Mouse (Mus musculus) intestine, embryonic 14.5 days (tissue): ENCODE measurements around the gene Pla2g2f. TPM values are rescaled to one million over a fixed set of nuclear protein-coding genes. Genes with fewer than 3 reads are reported as not detected.

Source experiments
- ATAC-seq: fragments of 200-750 bp; cut with Nextera tagmentation; replicated peaks from 2 replicates; pipeline ENCODE4 v1.8.0; 2017; ENCODE audit warnings: low read depth, moderate number of reproducible peaks, moderate TSS enrichment, moderate library complexity; ENCODE audit not compliant: low FRiP score, low TSS enrichment
- DNase-seq: peaks from one replicate; pipeline ENCODE4 v3.0.0-alpha.2; 2018; ENCODE audit warnings: low spot score
- H3K27ac ChIP-seq: fragments of 300-500 bp; sonication (generic); 2 replicates; pipeline ENCODE4 v1.5.1; 2014; ENCODE audit warnings: low read depth, mild to moderate bottlenecking, control low read depth
- H3K27me3 ChIP-seq: fragments of 300-500 bp; sonication (generic); replicated peaks from 2 replicates; pipeline ENCODE4 v1.6.1; 2014; ENCODE audit warnings: low read length, control low read depth; ENCODE audit not compliant: control insufficient read depth, insufficient read depth
- H3K36me3 ChIP-seq: fragments of 300-500 bp; sonication (generic); 2 replicates; pipeline ENCODE4 v1.6.1; 2014; ENCODE audit warnings: low read length, control low read depth; ENCODE audit not compliant: control insufficient read depth, insufficient read depth
- H3K4me1 ChIP-seq: fragments of 300-500 bp; sonication (generic); replicated peaks from 2 replicates; pipeline ENCODE4 v1.6.1; 2014; ENCODE audit warnings: low read length, control low read depth, mixed read lengths; ENCODE audit not compliant: control insufficient read depth, insufficient read depth
- H3K4me2 ChIP-seq: fragments of 300-500 bp; sonication (generic); 2 replicates; pipeline ENCODE4 v1.6.1; 2014; ENCODE audit warnings: low read length
- H3K4me3 ChIP-seq: fragments of 300-500 bp; sonication (generic); 2 replicates; pipeline ENCODE4 v1.5.1; 2014; ENCODE audit warnings: low read depth, low read length, control low read depth, mixed read lengths
- H3K9ac ChIP-seq: fragments of 300-500 bp; sonication (generic); 2 replicates; pipeline ENCODE4 v1.6.1; 2014; ENCODE audit warnings: mild to moderate bottlenecking, low read length
- H3K9me3 ChIP-seq: fragments of 300-500 bp; sonication (generic); 2 replicates; pipeline ENCODE4 v1.6.1; 2016; ENCODE audit warnings: low read length, control low read depth; ENCODE audit not compliant: control insufficient read depth
- WGBS: fragments of 180-500 bp; shearing (Covaris S2); extraction: QIAGEN DNeasy Blood & Tissue Kit; methylation state at CpG from one replicate; pipeline ENCODE4 v1.1.7; 2014; 5-methylcytosine and 5-hydroxymethylcytosine counted together
- polyA plus RNA-seq: library from polyadenylated mRNA; unstranded; fragments of >200 nt; fragmentation: Nextera tagmentation; extraction: Ambion mirVana; gene quantifications from 2 replicates; pipeline ENCODE4 v1.2.1, GENCODE M21; 2014

Gene Pla2g2f
- polyA plus RNA-seq, 1 experiment from 2014 or later: 0.80 TPM

- DNase-seq (no peak), ATAC-seq (no peak)
- no peaks in the 10 kb centered on the region for H3K36me3 ChIP-seq
- WGBS: 65% methylated on average over 7 of the region's 7 CpGs
- no peaks in the 10 kb centered on the region for H3K27me3 ChIP-seq
- H3K9me3 ChIP-seq: no peaks in the 10 kb centered on the region
- peaks cover 6% of the 10 kb centered on the region; the same call in 1 of the 2 replicates for H3K4me1 ChIP-seq
- H3K4me3 ChIP-seq: no peak within 1 kb of the TSS
- no peak within 1 kb of the TSS for H3K4me2 ChIP-seq
- no peak within 1 kb of the TSS for H3K27ac ChIP-seq
- H3K9ac ChIP-seq: no peak within 1 kb of the TSS
Observed at GRCm38 (mm10) chr4:138737031-138737430, 20.4 kb downstream of the Pla2g2f start, which contains the start of gene Ubxn10. TSS of gene Ubxn10 (minus strand) at chr4:138737167.

- ATAC-seq (no peak), DNase-seq (no peak)
- H3K4me3 ChIP-seq: no peak overlapping the region
- H3K36me3 ChIP-seq: no peaks in the 10 kb centered on the region
- peaks cover 6% of the 10 kb centered on the region; the same call in 1 of the 2 replicates for H3K4me1 ChIP-seq
- no peak overlapping the region for H3K4me2 ChIP-seq
- H3K9me3 ChIP-seq: no peaks in the 10 kb centered on the region
- H3K9ac ChIP-seq: no peak overlapping the region
- WGBS: 89% methylated on average over 4 of the region's 4 CpGs
- H3K27me3 ChIP-seq: no peaks in the 10 kb centered on the region
- H3K27ac ChIP-seq: no peak overlapping the region
Observed at GRCm38 (mm10) chr4:138734863-138735262, 22.6 kb downstream of the Pla2g2f start.

DNA sequence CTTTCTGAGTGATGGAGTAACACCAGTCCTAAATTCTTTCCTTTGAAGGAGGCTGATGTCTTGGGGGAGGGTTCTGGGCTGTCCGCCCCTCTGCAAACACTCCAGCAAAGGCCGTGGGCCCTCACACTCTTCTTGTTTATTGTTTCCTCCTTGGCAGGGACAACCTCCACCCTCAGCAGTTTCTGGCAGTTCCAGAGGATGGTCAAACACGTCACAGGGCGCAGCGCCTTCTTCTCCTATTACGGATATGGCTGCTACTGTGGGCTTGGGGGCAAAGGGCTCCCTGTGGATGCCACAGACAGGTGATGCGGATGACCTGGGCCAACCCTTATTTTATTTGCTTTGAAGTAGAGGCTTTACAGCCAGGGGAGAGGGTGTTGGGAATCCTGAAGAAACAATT, 23.3 kb downstream of the Pla2g2f start:
- WGBS: 42% methylated on average over 7 of the region's 7 CpGs
- Histone ChIP-seq H3K4me3 (no peak overlapping the region), H3K27ac (no peak overlapping the region), H3K9ac (no peak overlapping the region), H3K27me3 (no peaks in the 10 kb centered on the region), H3K36me3 (no peaks in the 10 kb centered on the region), H3K4me2 (no peak overlapping the region), H3K9me3 (no peaks in the 10 kb centered on the region), H3K4me1 (peaks cover 4% of the 10 kb centered on the region; the same call in 1 of the 2 replicates)
- ATAC-seq (no peak), DNase-seq (no peak)

DNA sequence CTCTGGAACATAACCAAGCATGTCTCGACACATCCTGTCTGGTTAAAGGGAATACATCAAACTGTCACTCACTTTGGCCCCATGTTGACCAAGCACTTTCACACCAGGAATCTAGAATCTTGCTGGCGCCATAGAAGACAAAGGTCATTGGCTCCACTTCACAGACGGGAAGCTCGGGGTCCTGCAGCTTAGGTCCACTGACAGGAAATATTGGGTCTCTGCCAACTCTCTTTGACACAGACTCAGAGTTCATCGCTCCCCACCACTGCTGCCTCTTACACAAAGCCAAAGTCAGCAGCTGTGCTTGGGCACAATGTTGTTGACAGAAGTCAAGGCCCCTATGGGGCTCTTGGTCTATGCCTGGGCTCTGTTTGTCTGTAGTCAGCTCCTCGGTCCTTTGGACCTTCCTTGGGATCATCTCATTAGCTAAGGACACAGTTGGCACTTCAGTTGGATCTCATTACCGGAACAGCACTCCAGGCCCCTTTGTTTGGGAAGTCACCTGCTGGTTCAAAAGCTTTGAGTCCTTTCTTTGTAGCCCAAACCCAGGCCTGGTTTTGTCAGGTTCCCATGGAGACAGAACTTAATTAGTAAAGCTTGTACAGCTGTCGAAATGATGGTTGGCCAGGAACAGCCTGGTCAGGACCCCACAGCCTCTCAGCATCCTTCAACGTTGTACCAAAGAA, 28.3 kb downstream of the Pla2g2f start:
- H3K9me3 ChIP-seq: no peaks in the 10 kb centered on the region
- H3K4me1 ChIP-seq: peaks cover 8% of the 10 kb centered on the region
- whole genome bisulfite sequencing: 57% methylated on average over 9 of the region's 9 CpGs
- H3K4me3 ChIP-seq: no peak overlapping the region
- H3K27ac ChIP-seq: no peak overlapping the region
- H3K27me3 ChIP-seq: no peaks in the 10 kb centered on the region
- no peak overlapping the region for H3K4me2 ChIP-seq
- H3K9ac ChIP-seq: no peak overlapping the region
- no peak for ATAC-seq
- no peak for DNase-seq
- no peaks in the 10 kb centered on the region for H3K36me3 ChIP-seq

DNA sequence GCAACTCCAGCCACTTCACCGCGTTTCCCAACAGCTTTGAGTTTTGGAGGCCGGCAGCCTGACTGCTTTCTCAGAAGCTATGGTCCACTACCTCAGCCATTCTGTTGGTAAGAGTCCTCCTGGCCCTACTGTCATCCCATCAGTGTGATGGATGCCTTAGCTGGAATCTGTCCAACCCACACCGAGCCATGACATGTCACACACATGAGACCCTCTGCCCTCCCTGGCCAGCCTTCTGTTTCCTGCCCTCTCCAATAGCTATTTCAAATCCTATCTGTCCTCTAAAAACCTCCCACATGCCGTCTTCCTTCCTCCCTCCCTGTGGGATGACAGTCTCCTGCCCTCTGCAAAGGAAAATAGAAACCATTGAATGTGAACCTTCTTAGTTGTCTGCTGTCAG, 31.7 kb downstream of the Pla2g2f start:
- no peak overlapping the region for H3K9ac ChIP-seq
- no peaks in the 10 kb centered on the region for H3K36me3 ChIP-seq
- H3K4me1 ChIP-seq: peaks cover 8% of the 10 kb centered on the region
- no peak overlapping the region for H3K4me3 ChIP-seq
- H3K4me2 ChIP-seq: no peak overlapping the region
- 75% methylated on average over 5 of the region's 5 CpGs for WGBS
- no peak overlapping the region for H3K27ac ChIP-seq
- DNase-seq: no peak
- no peak for ATAC-seq
- no peaks in the 10 kb centered on the region for H3K9me3 ChIP-seq
- no peaks in the 10 kb centered on the region for H3K27me3 ChIP-seq

DNA sequence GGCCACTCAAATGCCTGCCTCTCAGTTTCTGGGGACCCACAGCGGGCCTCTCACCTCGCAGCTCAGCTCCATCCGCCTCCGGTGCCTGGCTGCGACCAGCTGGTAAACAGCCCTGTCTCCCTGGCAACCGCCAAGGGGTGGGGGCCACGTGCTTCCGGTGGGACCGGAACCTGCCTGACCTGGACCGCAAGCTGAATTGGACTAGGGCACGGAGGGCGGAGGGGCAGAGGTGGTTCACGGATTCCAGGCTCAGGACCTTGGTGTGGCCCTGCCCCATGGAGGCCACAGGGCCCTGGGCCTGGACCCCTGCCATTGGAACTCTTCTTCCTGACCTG, 32.3 kb downstream of the Pla2g2f start:
- Histone ChIP-seq H3K27ac (peak overlapping the region; percentile 34), H3K4me3 (peak overlapping the region; percentile 18; the same call in 1 of the 2 replicates), H3K4me1 (peaks cover 8% of the 10 kb centered on the region), H3K27me3 (no peaks in the 10 kb centered on the region), H3K9me3 (no peaks in the 10 kb centered on the region), H3K36me3 (no peaks in the 10 kb centered on the region), H3K4me2 (peak overlapping the region; percentile 52), H3K9ac (peak overlapping the region; percentile 14; the same call in 1 of the 2 replicates)
- ATAC-seq: peak; percentile 77
- WGBS: 7% methylated on average over 13 of the region's 13 CpGs
- DNase-seq: peak; percentile 83

- Histone ChIP-seq H3K4me2 (peak within 1 kb of the TSS; percentile 52), H3K9ac (peak within 1 kb of the TSS; percentile 14; the same call in 1 of the 2 replicates), H3K36me3 (no peaks in the 10 kb centered on the region), H3K4me1 (peaks cover 8% of the 10 kb centered on the region), H3K27me3 (no peaks in the 10 kb centered on the region), H3K4me3 (peak within 1 kb of the TSS; percentile 18; the same call in 1 of the 2 replicates), H3K9me3 (no peaks in the 10 kb centered on the region), H3K27ac (peak within 1 kb of the TSS; percentile 34)
- ATAC-seq (0 out of 2 replicates have a peak, but pooled peaks have one; percentile 9), DNase-seq (no peak)
- WGBS: 48% methylated on average over 18 of the region's 18 CpGs
Observed at GRCm38 (mm10) chr4:138724354-138725126, 32.9 kb downstream of the Pla2g2f start, which contains the start of gene Pla2g2c. TSS of gene Pla2g2c (plus strand) at chr4:138724792.

- H3K27ac ChIP-seq: no peak overlapping the region
- no peak overlapping the region for H3K9ac ChIP-seq
- DNase-seq: no peak
- no peaks in the 10 kb centered on the region for H3K9me3 ChIP-seq
- H3K4me1 ChIP-seq: peaks cover 8% of the 10 kb centered on the region
- no peaks in the 10 kb centered on the region for H3K36me3 ChIP-seq
- H3K4me3 ChIP-seq: no peak overlapping the region
- 57% methylated on average over 15 of the region's 15 CpGs for WGBS
- no peak for ATAC-seq
- no peak overlapping the region for H3K4me2 ChIP-seq
- no peaks in the 10 kb centered on the region for H3K27me3 ChIP-seq
Observed at GRCm38 (mm10) chr4:138723493-138724281, 33.7 kb downstream of the Pla2g2f start.
